Mouse (Mus musculus) megakaryocyte progenitor cell, adult 5-6 weeks (primary cell): ENCODE data around the gene Capn10. TPM values are rescaled to one million over a fixed set of nuclear protein-coding genes. Genes with fewer than 3 reads are reported as not detected.

ENCODE experiments used
- ATAC-seq: replicated peaks from 2 replicates; pipeline ENCODE4 v1.8.0; 2016; ENCODE audit warnings: mild to moderate bottlenecking, moderate TSS enrichment, inconsistent platforms; ENCODE audit not compliant: poor library complexity
- total RNA-seq, 2 experiments: library from RNA; stranded (forward) in 1 of 2; stranded (reverse) in 1 of 2; fragments of 157-497, 149-512 nt in 1 of 2; fragments of 200-1000 nt in 1 of 2; gene quantifications; 2 replicates each; pipeline versions ENCODE4 v1.2.3 to v1.2.4; 2015 to 2017

Capn10 gene
- total RNA-seq, 2 experiments from 2014 or later: 6.9 to 9.2 TPM

- peak; percentile 75 for ATAC-seq
Observed at GRCm38 (mm10) chr1:92971879-92972795, 38.0 kb downstream of the Capn10 start.

- peak; percentile 88 for ATAC-seq
Observed at GRCm38 (mm10) chr1:92972854-92973253, 38.7 kb downstream of the Capn10 start.

GRCm38 (mm10) chr1:92976141-92976566 is 42.0 kb downstream of the Capn10 start:
- ATAC-seq: no peak

GRCm38 (mm10) chr1:92978645-92979044 is 44.5 kb downstream of the Capn10 start:
- ATAC-seq: no peak

- no peak for ATAC-seq
Observed at GRCm38 (mm10) chr1:92979073-92979602, 45.0 kb downstream of the Capn10 start.

- peak; percentile 38; the same call in 1 of the 2 replicates for ATAC-seq
Observed at GRCm38 (mm10) chr1:92981056-92981845, 47.1 kb downstream of the Capn10 start.

GRCm38 (mm10) chr1:92982931-92983605 is 48.9 kb downstream of the Capn10 start:
- ATAC-seq: no peak

GRCm38 (mm10) chr1:92984999-92985398 is 50.8 kb downstream of the Capn10 start:
- ATAC-seq: no peak

GRCm38 (mm10) chr1:92988894-92989293 is 54.7 kb downstream of the Capn10 start:
- no peak for ATAC-seq

- ATAC-seq: no peak
Observed at GRCm38 (mm10) chr1:92989891-92990290, 55.7 kb downstream of the Capn10 start.

- ATAC-seq: peak; percentile 70
Observed at GRCm38 (mm10) chr1:92992214-92992855, 58.2 kb downstream of the Capn10 start.

GRCm38 (mm10) chr1:92992880-92993279 is 58.7 kb downstream of the Capn10 start:
- ATAC-seq: no peak

Other genes starting within 250 kb of the Capn10 start
- gene Gpc1, start 102.7 kb upstream of the Capn10 start, total RNA-seq (2015): 41.5 and 51.3 TPM in 2 replicates
- gene Gpc1, start 102.7 kb upstream of the Capn10 start, total RNA-seq (2017): 58.8 and 70.5 TPM in 2 replicates
- gene Ankmy1, start 31.5 kb upstream of the Capn10 start, total RNA-seq (2015): 0.27 TPM in 1 of 2 replicates, not detected in the other
- gene Ankmy1, start 31.5 kb upstream of the Capn10 start, total RNA-seq (2017): 0.34 TPM in 1 of 2 replicates, not detected in the other
- gene Dusp28, start 27.4 kb upstream of the Capn10 start, total RNA-seq (2015): 8.5 and 10.0 TPM in 2 replicates
- 2.2 and 2.9 TPM in 2 replicates for gene Dusp28, start 27.4 kb upstream of the Capn10 start, total RNA-seq (2017)
- 18.2 and 22.8 TPM in 2 replicates for gene Rnpepl1, start 23.6 kb upstream of the Capn10 start, total RNA-seq (2015)
- gene Rnpepl1, start 23.6 kb upstream of the Capn10 start, total RNA-seq (2017): 11.4 and 15.7 TPM in 2 replicates
- 1.1 TPM in 2 replicates for gene Gpr35, start 16.5 kb downstream of the Capn10 start, total RNA-seq (2015)
- gene Gpr35, start 16.5 kb downstream of the Capn10 start, total RNA-seq (2017): 0.74 and 1.6 TPM in 2 replicates
- gene Aqp12, start 72.0 kb downstream of the Capn10 start, total RNA-seq (2015): not detected in 2 replicates
- not detected in 2 replicates for gene Aqp12, start 72.0 kb downstream of the Capn10 start, total RNA-seq (2017)
- 0.05 TPM in 1 of 2 replicates, not detected in the other for gene Kif1a, start 167.6 kb downstream of the Capn10 start, total RNA-seq (2015)
- gene Kif1a, start 167.6 kb downstream of the Capn10 start, total RNA-seq (2017): not detected in 2 replicates
- not detected in 2 replicates for gene Agxt, start 200.9 kb downstream of the Capn10 start, total RNA-seq (2015)
- not detected in 2 replicates for gene Agxt, start 200.9 kb downstream of the Capn10 start, total RNA-seq (2017)
- gene 2310007B03Rik, start 226.6 kb downstream of the Capn10 start, total RNA-seq (2015): not detected in 2 replicates
- gene 2310007B03Rik, start 226.6 kb downstream of the Capn10 start, total RNA-seq (2017): not detected in 2 replicates
- not detected in 2 replicates for gene Crocc2, start 234.3 kb downstream of the Capn10 start, total RNA-seq (2015)
- gene Crocc2, start 234.3 kb downstream of the Capn10 start, total RNA-seq (2017): not detected in 2 replicates